Comparison of ENCODE assay signal across 7 mouse cellular contexts in the genomic region with DNA sequence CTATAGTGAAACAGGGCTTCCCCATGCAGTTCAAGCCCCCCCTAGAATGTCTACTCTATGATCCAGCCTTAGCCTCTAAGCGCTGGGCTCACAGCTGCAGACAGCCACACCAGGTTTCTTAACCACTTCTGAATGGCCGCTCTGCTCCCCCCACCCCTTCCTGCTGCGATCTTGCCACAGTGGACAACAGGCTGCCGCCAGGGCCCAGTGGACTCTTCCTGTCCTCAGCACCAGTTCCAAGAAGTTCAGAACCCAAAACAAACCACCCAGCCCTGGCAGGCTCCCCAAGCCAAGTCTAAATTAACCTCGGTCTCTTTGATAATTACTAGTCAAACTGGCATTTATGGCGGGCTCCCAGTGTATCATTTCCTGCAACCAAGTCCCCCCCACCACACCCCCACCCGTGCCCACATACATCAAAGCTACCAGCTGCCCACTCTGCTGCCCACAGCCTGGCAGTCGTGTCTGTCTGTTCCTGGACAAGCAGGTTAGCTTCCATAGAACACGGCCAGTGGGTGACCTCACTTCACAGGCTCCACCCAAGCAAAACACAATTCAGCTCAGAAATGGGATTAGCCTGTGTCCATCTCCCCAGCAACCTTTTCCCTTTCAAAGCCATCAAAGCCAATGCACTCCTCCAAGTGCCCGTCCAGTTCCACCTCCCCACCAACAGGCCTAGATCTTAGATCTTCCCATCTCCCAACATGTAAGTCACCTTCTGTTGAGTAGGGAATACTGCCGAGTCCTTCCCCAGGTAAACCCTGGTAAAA. TPM values are rescaled to one million over a fixed set of nuclear protein-coding genes. Genes with fewer than 3 reads are reported as not detected.
A peak's percentile ranks its signal among the peaks of the same experiment; 100 is the strongest.
DNase-seq lines count a peak whose midpoint lies in the region; ATAC-seq and TF ChIP-seq lines count a peak whose summit lies in the region.

No protein-coding gene starts in this region.

- no peak for TF ChIP-seq EP300 in lung, postnatal 0 days (IDR thresholded peaks at IDR 0.05)

- H3K4me2 ChIP-seq in lung, embryonic 15.5 days: peak overlapping the region; percentile 96
- H3K4me2 ChIP-seq in embryonic facial prominence, embryonic 14.5 days (ENCODE audit: low read depth, low read length): peak overlapping the region; percentile 98
- H3K4me2 ChIP-seq in hindbrain, postnatal 0 days (ENCODE audit: low read depth, low read length): peak overlapping the region; percentile 96
- peak overlapping the region; percentile 94 for H3K4me2 ChIP-seq in lung, postnatal 0 days (replicated peaks; ENCODE audit: low read depth, low read length)

- H3K36me3 ChIP-seq in lung, embryonic 15.5 days: peaks cover 20% of the 10 kb centered on the region
- peaks cover 22% of the 10 kb centered on the region for H3K36me3 ChIP-seq in embryonic facial prominence, embryonic 14.5 days (ENCODE audit: control insufficient read depth, insufficient read depth, low read length)
- H3K36me3 ChIP-seq in hindbrain, postnatal 0 days (ENCODE audit: insufficient read depth, low read length): peaks cover 16% of the 10 kb centered on the region
- peaks cover 8% of the 10 kb centered on the region for H3K36me3 ChIP-seq in lung, postnatal 0 days (ENCODE audit: insufficient read depth, low read length)

- ATAC-seq in lung, embryonic 15.5 days (ENCODE audit: borderline replicate concordance, extremely low read depth, low FRiP score, low TSS enrichment): no peak
- no peak for ATAC-seq in embryonic facial prominence, embryonic 14.5 days (ENCODE audit: low read depth)
- no peak for ATAC-seq in hindbrain, postnatal 0 days
- ATAC-seq in lung, postnatal 0 days: no peak

- no peaks in the 10 kb centered on the region for H3K27me3 ChIP-seq in lung, embryonic 15.5 days
- H3K27me3 ChIP-seq in embryonic facial prominence, embryonic 14.5 days (replicated peaks; ENCODE audit: control insufficient read depth, insufficient read depth, low read length): no peaks in the 10 kb centered on the region
- no peaks in the 10 kb centered on the region for H3K27me3 ChIP-seq in hindbrain, postnatal 0 days (ENCODE audit: insufficient read depth, low read length)
- no peaks in the 10 kb centered on the region for H3K27me3 ChIP-seq in lung, postnatal 0 days (replicated peaks; ENCODE audit: insufficient read depth, low read length)

- H3K9me3 ChIP-seq in lung, embryonic 15.5 days: no peaks in the 10 kb centered on the region; the same call in 1 of the 2 replicates
- 0 out of 2 replicates have a peak, but pooled peaks cover 4% of the 10 kb centered on the region for H3K9me3 ChIP-seq in embryonic facial prominence, embryonic 14.5 days (ENCODE audit: control insufficient read depth, low read length)
- H3K9me3 ChIP-seq in hindbrain, postnatal 0 days (ENCODE audit: low read length): no peaks in the 10 kb centered on the region
- no peaks in the 10 kb centered on the region for H3K9me3 ChIP-seq in lung, postnatal 0 days (ENCODE audit: low read length)

- H3K9ac ChIP-seq in lung, embryonic 15.5 days: peak overlapping the region; percentile 93
- peak overlapping the region; percentile 97 for H3K9ac ChIP-seq in embryonic facial prominence, embryonic 14.5 days (ENCODE audit: low read depth, low read length)
- H3K9ac ChIP-seq in hindbrain, postnatal 0 days (replicated peaks; ENCODE audit: low read length): peak overlapping the region; percentile 97
- H3K9ac ChIP-seq in lung, postnatal 0 days (replicated peaks; ENCODE audit: low read depth): peak overlapping the region; percentile 94

- H3K4me1 ChIP-seq in lung, embryonic 15.5 days: peaks cover 49% of the 10 kb centered on the region
- peaks cover 26% of the 10 kb centered on the region for H3K4me1 ChIP-seq in embryonic facial prominence, embryonic 14.5 days (ENCODE audit: control insufficient read depth, insufficient read depth, low read length)
- H3K4me1 ChIP-seq in hindbrain, postnatal 0 days (ENCODE audit: insufficient read depth, low read length): peaks cover 37% of the 10 kb centered on the region
- H3K4me1 ChIP-seq in lung, postnatal 0 days (ENCODE audit: insufficient read depth, low read depth, low read length): peaks cover 11% of the 10 kb centered on the region

- 17% methylated on average over 11 of the region's 11 CpGs for WGBS in lung, embryonic 15.5 days
- WGBS in embryonic facial prominence, embryonic 14.5 days: 21% methylated on average over 11 of the region's 11 CpGs
- WGBS in hindbrain, postnatal 0 days: 20% methylated on average over 11 of the region's 11 CpGs
- 9% methylated on average over 11 of the region's 11 CpGs for WGBS in lung, postnatal 0 days

- no peak for TF ChIP-seq CTCF in hindbrain, postnatal 0 days (IDR thresholded peaks at IDR 0.05; ENCODE audit: low read depth)
- no peak for TF ChIP-seq CTCF in lung, postnatal 0 days (IDR thresholded peaks at IDR 0.05)

- 0 out of 2 replicates have a peak overlapping the region, but pooled peaks have one; percentile 91 for H3K27ac ChIP-seq in lung, embryonic 15.5 days
- H3K27ac ChIP-seq in embryonic facial prominence, embryonic 14.5 days (replicated peaks; ENCODE audit: low read depth, low read length): peak overlapping the region; percentile 94; the same call in 1 of the 2 replicates
- peak overlapping the region; percentile 85 for H3K27ac ChIP-seq in hindbrain, postnatal 0 days
- peak overlapping the region; percentile 83 for H3K27ac ChIP-seq in lung, postnatal 0 days (ENCODE audit: low read length)

- no peak for DNase-seq in lung, postnatal 25 days (ENCODE audit: low spot score)
- DNase-seq in embryonic facial prominence, embryonic 14.5 days (ENCODE audit: low spot score): peak; percentile 50
- peak; percentile 36 for DNase-seq in hindbrain, postnatal 0 days (ENCODE audit: low spot score)
- peak; percentile 52 for DNase-seq in lung, postnatal 0 days (ENCODE audit: low spot score)
- DNase-seq in thymus, postnatal 10 days (ENCODE audit: low spot score in 2 of 2): no peak
- DNase-seq in urinary bladder, postnatal 4 days (ENCODE audit: low spot score in 2 of 2): no peak

- H3K4me3 ChIP-seq in lung, embryonic 15.5 days: peak overlapping the region; percentile 73
- peak overlapping the region; percentile 99 for H3K4me3 ChIP-seq in embryonic facial prominence, embryonic 14.5 days (ENCODE audit: low read depth, low read length)
- peak overlapping the region; percentile 90 for H3K4me3 ChIP-seq in hindbrain, postnatal 0 days (ENCODE audit: low read length)
- peak overlapping the region; percentile 93 for H3K4me3 ChIP-seq in lung, postnatal 0 days (ENCODE audit: low read depth, low read length)

RNA-seq across cellular contexts. Expression of gene Ppp1r37, which starts 2.2 kb away (rescaled TPM):
- polyA plus RNA-seq in lung, embryonic 15.5 days (2015; fragmentation: Nextera tagmentation; extraction: Ambion mirVana): 23.8 and 24.8 TPM in 2 replicates
- polyA plus RNA-seq in embryonic facial prominence, embryonic 14.5 days (2014; fragmentation: Nextera tagmentation; extraction: Ambion mirVana): 4.9 and 5.7 TPM in 2 replicates
- total RNA-seq in hindbrain, postnatal 0 days (2014; rRNA removed): 125 and 128 TPM in 2 replicates
- 27.0 and 27.7 TPM in 2 replicates for polyA plus RNA-seq in hindbrain, postnatal 0 days (2015; fragmentation: Nextera tagmentation; extraction: Ambion mirVana)
- polyA plus RNA-seq in lung, postnatal 0 days (2015; fragmentation: Nextera tagmentation; extraction: Ambion mirVana): 19.1 and 20.3 TPM in 2 replicates

RNA-seq across cellular contexts. Expression of gene Zfp296, which starts 16.4 kb away (rescaled TPM):
- polyA plus RNA-seq in lung, embryonic 15.5 days (2015; fragmentation: Nextera tagmentation; extraction: Ambion mirVana): 0.50 and 0.54 TPM in 2 replicates
- 0.48 and 1.2 TPM in 2 replicates for polyA plus RNA-seq in embryonic facial prominence, embryonic 14.5 days (2014; fragmentation: Nextera tagmentation; extraction: Ambion mirVana)
- 0.25 TPM in 1 of 2 replicates, not detected in the other for total RNA-seq in hindbrain, postnatal 0 days (2014; rRNA removed)
- polyA plus RNA-seq in hindbrain, postnatal 0 days (2015; fragmentation: Nextera tagmentation; extraction: Ambion mirVana): not detected in 2 replicates
- 0.76 and 0.88 TPM in 2 replicates for polyA plus RNA-seq in lung, postnatal 0 days (2015; fragmentation: Nextera tagmentation; extraction: Ambion mirVana)

RNA-seq across cellular contexts. Expression of gene Gemin7, which starts 16.7 kb away (rescaled TPM):
- polyA plus RNA-seq in lung, embryonic 15.5 days (2015; fragmentation: Nextera tagmentation; extraction: Ambion mirVana): 164 and 183 TPM in 2 replicates
- polyA plus RNA-seq in embryonic facial prominence, embryonic 14.5 days (2014; fragmentation: Nextera tagmentation; extraction: Ambion mirVana): 142 and 151 TPM in 2 replicates
- total RNA-seq in hindbrain, postnatal 0 days (2014; rRNA removed): 60.0 and 61.7 TPM in 2 replicates
- polyA plus RNA-seq in hindbrain, postnatal 0 days (2015; fragmentation: Nextera tagmentation; extraction: Ambion mirVana): 153 and 162 TPM in 2 replicates
- 161 and 163 TPM in 2 replicates for polyA plus RNA-seq in lung, postnatal 0 days (2015; fragmentation: Nextera tagmentation; extraction: Ambion mirVana)

RNA-seq across cellular contexts. Expression of gene Nkpd1, which starts 43.0 kb away (rescaled TPM):
- polyA plus RNA-seq in lung, embryonic 15.5 days (2015; fragmentation: Nextera tagmentation; extraction: Ambion mirVana): 0.20 TPM in 1 of 2 replicates, not detected in the other
- 0.14 and 0.42 TPM in 2 replicates for polyA plus RNA-seq in embryonic facial prominence, embryonic 14.5 days (2014; fragmentation: Nextera tagmentation; extraction: Ambion mirVana)
- total RNA-seq in hindbrain, postnatal 0 days (2014; rRNA removed): 1.9 and 4.4 TPM in 2 replicates
- 1.3 TPM in 2 replicates for polyA plus RNA-seq in hindbrain, postnatal 0 days (2015; fragmentation: Nextera tagmentation; extraction: Ambion mirVana)
- polyA plus RNA-seq in lung, postnatal 0 days (2015; fragmentation: Nextera tagmentation; extraction: Ambion mirVana): 0.05 and 0.15 TPM in 2 replicates

RNA-seq across cellular contexts. Expression of gene Clasrp, which starts 43.6 kb away (rescaled TPM):
- polyA plus RNA-seq in lung, embryonic 15.5 days (2015; fragmentation: Nextera tagmentation; extraction: Ambion mirVana): 46.4 and 51.4 TPM in 2 replicates
- 36.0 and 47.5 TPM in 2 replicates for polyA plus RNA-seq in embryonic facial prominence, embryonic 14.5 days (2014; fragmentation: Nextera tagmentation; extraction: Ambion mirVana)
- 67.0 and 90.9 TPM in 2 replicates for total RNA-seq in hindbrain, postnatal 0 days (2014; rRNA removed)
- 70.3 and 77.5 TPM in 2 replicates for polyA plus RNA-seq in hindbrain, postnatal 0 days (2015; fragmentation: Nextera tagmentation; extraction: Ambion mirVana)
- 22.6 and 23.8 TPM in 2 replicates for polyA plus RNA-seq in lung, postnatal 0 days (2015; fragmentation: Nextera tagmentation; extraction: Ambion mirVana)

Comparison
In these comparisons a context has a peak if more than half of its experiments do, and no peak if none do; other contexts are left out.
1. DNase-seq: peak in embryonic facial prominence, embryonic 14.5 days (single experiment), hindbrain, postnatal 0 days (single experiment) and lung, postnatal 0 days (single experiment); none in lung, postnatal 25 days (single experiment), thymus, postnatal 10 days (0 of 2) and urinary bladder, postnatal 4 days (0 of 2).
2. Peak in every context shown above with its lines, with median percentiles within 50 percentile points of each other: H3K27ac ChIP-seq, H3K4me2 ChIP-seq, H3K4me3 ChIP-seq and H3K9ac ChIP-seq.